Mouse (Mus musculus) urinary bladder, postnatal 10 days (tissue): ENCODE data around the gene Pfkp.

Source experiments
- DNase-seq: peaks from one replicate; pipeline ENCODE4 v3.0.0; 2022; ENCODE audit warnings: low spot score

The Pfkp gene

GRCm38 (mm10) chr13:6648669-6649233, at the start of gene Pfkp:
TSS of gene Pfkp (minus strand) at chr13:6648777.
- DNase-seq, result peak; percentile 65

DNA sequence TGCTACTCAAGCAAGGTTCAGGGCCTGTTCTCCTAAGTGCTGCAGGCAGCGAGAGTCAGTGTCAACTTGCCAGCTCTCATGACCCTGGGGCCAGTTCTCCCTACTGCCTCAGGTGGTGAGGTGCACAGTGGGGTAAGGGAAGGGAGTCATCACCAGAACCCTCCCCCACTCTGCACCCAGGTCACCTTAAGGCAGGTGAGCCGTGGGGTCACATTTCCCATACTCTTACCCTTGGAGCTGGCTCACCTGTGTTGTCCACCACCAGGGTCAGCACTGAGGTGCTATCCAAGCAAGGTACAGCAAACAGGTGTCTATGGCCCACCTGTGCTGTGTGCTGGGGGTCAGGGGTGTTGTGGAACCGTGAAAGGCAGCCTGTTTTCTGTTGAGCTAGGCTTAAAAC, 42.0 kb upstream of the Pfkp start:
- no peak for DNase-seq

DNA sequence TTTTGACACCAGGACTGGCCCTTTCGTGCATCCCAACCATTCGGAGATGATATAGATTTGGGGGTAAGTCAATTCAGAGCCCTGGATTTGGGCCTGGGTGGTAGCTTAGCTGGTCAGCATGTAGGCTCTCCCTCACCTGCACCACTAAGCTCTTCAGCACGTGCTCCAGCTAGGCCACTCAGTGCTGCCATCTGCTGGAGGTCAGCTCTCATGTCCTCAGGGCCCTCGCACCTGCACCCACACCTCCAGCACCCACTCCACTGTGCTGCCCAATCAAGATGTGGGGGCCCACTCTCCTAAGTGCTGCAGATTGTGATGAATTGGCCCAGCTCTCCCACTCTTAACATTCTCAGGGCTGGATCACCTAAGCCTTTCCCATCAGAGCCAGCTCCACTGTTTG, 41.4 kb upstream of the Pfkp start:
- DNase-seq, result no peak

- DNase-seq, result no peak
Observed at GRCm38 (mm10) chr13:6688790-6689433, 40.3 kb upstream of the Pfkp start.

DNA sequence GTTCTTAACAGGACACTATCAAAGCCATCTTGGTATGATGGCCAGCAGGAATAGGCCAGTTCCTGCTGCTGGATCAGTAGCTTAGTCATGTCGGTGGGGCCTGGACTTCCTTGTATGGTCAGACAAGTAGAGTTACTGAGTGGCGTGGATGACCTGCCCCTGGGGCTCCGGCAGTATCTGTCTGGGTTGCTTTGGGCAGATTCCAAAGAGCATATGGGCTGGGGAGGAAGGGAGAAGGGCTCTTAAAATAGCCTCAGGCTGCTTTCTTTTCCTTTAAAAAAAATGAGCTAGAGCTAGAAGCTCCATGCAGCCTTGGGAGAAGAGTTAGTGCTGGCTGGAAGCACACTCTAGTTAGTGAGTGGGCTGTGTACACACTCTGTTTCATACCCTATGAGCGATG, 18.3 kb upstream of the Pfkp start:
- DNase-seq, result no peak

DNA sequence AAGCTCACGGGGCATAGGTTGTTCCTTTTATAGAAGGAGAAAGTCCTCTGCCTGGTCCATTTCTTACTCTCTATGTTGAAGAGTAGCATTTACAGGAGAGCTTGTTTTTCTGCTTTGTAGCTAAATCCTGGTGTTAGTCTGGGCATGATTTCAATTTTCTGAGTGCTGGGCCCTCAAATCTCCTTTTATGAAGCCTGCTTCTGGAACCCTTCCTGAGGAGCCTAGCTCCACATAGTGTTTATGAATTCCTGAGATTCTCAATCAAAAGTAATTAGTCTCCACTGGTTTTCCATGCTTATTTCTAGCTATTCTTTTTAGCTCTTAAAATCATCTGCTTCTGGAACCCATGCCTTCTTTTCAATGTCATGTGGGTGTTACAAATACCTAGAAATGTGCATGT, 16.9 kb upstream of the Pfkp start:
- no peak for DNase-seq

- no peak for DNase-seq
Observed at GRCm38 (mm10) chr13:6664216-6664615, 15.6 kb upstream of the Pfkp start.

GRCm38 (mm10) chr13:6659314-6659713, 10.7 kb upstream of the Pfkp start:
- DNase-seq, result no peak

DNA sequence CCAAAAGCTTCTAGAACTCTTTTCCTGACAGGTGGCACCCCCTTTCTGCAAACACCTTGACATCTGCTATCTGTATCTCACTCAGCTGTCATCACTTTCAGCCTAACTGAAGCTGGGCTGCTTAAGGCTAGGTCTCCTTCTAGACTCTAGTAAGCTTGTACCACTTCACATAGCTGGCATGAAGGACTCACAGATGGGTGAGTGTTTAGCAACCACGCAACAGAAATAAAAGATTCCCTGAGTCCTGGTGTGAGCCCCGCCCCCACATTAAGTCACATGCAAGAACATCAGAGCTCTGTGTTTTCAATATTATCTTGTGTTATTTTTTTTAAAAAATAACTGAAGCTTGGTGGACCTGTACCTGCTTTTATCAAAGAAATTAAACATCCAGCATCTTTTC, 8.7 kb upstream of the Pfkp start:
- no peak for DNase-seq

GRCm38 (mm10) chr13:6649542-6649941, 965 bp upstream of the Pfkp start:
- DNase-seq, result no peak

GRCm38 (mm10) chr13:6647992-6648668, 447 bp downstream of the Pfkp start:
- no peak for DNase-seq

DNA sequence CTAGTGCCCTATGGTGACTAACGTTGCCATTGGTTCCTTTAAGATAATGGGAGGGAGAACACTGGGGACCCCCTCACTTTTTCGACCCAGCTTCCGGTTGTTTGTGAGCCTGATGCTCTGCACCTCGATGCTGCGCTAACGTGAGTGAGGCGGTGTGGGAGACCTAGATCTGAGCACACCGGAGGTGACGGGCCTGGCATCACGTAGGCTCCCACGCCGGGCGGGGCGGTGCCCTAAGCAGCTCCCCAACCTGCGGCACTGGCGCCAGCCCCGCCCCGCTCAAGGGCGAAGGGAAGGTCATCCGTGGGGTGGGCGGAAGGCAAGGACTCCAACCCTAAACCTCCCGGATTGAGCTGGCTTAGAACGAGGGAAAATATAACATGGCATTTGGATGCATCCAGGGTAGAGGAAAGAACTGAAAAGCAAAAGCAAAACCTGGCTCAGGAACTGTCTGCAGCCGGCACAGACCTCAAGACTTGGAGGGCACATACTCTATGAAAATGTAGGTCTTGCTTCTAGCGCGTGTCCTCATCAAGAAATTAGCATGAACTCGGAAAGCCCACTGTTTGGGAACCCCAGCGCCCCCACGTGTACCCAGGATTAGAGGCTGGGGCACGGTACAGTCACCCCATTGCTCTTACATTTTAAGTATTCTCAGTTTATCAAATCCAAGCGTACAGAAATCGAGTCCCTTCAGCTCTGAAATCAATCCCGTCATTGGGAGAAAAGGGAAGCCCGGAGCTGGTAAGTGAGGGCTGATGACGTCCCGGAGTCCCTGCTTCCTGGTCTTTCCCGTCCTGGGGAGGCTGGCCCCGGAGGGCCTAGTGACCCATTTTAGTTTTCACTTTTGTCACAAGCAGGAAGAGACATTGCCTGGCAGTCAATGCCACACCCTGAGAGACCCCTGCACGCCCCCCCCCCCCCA, 1.2 kb downstream of the Pfkp start:
- no peak for DNase-seq

GRCm38 (mm10) chr13:6646674-6647066, 1.9 kb downstream of the Pfkp start:
- no peak for DNase-seq

GRCm38 (mm10) chr13:6646266-6646665, 2.3 kb downstream of the Pfkp start:
- DNase-seq, result no peak

GRCm38 (mm10) chr13:6643968-6644367, 4.6 kb downstream of the Pfkp start:
- no peak for DNase-seq

- DNase-seq, result no peak
Observed at GRCm38 (mm10) chr13:6643026-6643425, 5.6 kb downstream of the Pfkp start.

DNA sequence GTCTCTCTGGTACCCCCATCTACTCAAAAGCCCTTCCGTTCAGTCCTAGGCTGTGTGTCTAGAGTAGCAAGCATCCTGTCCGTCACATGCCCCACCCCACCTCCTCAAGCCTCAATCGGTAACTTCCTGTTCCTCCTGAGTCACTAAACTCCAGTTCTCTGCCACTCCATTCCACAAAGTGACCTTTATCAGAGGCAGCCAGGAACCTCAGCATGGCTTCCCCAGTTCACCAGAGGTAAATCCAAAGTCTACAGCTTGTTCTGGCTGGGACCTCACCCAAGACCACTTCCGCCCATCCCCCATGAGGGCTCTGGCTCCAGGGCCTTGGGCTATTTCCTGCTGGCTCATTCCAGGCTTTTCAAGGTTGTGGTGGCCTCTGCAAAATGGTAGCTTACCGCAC, 6.1 kb downstream of the Pfkp start:
- no peak for DNase-seq

- DNase-seq, result no peak
Observed at GRCm38 (mm10) chr13:6641497-6641896, 7.1 kb downstream of the Pfkp start.

- no peak for DNase-seq
Observed at GRCm38 (mm10) chr13:6639507-6640030, 9.0 kb downstream of the Pfkp start.

- DNase-seq, result no peak
Observed at GRCm38 (mm10) chr13:6638976-6639375, 9.6 kb downstream of the Pfkp start.

DNA sequence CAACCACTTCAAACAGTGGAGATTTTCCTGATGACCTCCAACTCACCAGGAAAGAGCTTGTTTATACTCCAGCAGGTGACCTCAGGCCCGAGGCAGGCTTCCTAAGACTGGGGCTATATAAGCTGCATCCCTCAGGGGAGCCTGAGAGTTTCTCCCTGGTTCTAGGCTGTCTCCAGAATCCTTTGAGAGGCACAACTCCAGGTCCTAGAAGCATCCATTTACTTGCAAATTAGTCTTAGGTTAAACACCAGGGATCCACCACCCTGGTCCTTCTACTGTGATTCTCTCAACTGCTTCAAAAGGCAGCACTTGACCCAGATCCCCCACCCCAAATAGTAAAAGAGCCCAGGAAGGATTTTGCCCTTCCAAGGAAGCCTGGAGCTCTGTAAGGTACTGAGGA, 10.2 kb downstream of the Pfkp start:
- DNase-seq, result no peak

DNA sequence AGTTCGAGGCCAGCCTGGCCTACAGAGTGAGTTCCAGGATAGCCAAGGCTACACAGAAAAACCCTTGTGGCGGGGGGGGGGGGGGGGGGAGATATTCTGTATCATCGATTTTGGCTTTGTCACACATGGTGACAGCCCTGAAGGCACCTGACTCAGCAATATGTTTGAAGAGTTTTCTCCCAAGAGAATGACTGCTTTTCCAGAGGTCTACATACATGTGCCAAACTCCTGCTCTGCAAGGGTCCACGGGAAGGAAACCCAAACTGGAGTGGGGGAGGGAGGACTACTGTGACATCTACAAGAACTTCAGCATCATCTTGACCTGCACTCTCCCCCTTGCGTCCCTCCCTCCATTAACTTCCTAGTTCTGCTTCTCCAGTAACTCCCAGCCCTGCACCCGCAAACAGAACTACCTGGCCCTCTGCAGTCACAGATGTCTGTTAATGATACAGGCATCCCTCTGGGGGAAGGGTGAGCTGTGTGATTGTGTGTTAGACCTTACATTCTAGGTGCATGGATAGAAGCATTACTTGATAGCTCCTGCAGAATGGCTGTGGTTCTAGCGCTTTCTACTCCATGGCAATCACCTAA, 10.9 kb downstream of the Pfkp start:
- DNase-seq, result no peak
